Mouse (Mus musculus) kidney, adult 18-20 months (tissue): ENCODE measurements around the gene Myl6b.

Source experiments
- DNase-seq: peaks from one replicate; pipeline ENCODE4 v3.0.0; 2021

The Myl6b gene

DNA sequence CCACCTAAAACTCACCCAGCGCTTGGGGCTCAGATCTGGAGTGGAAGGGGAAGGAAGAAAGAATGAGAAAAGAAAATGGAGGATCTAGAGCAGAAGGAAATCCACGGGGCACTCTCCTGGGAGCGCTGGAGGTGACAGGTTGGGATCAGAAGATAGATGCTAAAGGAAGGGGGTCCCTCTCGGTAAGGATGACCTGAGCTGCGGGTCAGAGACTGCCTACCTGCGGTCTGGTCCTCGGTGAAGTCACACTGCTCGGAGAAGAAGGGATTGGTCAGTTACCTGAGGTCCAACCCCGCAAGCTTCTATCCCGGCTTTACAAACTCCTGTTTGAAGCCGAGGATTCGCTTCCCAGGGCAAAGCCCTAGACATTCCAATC is 5.2 kb downstream of the Myl6b start:
- no peak for DNase-seq

GRCm38 (mm10) chr10:128492633-128493311 is 5.7 kb downstream of the Myl6b start:
- peak; percentile 68 for DNase-seq

DNA sequence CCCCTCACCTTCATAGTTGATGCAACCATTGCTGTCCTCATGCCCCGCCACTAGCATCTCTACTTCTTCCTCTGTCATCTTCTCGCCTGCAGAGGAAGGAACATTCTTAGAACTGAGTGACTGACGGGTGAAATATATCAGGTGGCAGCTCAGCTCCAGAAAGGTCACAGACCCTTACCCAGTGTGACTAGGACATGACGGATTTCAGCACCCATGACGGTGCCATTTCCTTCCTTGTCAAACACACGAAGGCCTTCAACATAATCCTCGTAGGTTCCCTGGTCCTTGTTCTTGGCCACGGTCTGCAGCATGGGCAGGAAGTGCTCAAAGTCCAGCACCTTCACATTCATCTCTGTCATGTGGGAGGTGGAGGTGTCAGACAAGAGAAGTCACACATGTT is 6.4 kb downstream of the Myl6b start:
- DNase-seq: peak; percentile 30

DNA sequence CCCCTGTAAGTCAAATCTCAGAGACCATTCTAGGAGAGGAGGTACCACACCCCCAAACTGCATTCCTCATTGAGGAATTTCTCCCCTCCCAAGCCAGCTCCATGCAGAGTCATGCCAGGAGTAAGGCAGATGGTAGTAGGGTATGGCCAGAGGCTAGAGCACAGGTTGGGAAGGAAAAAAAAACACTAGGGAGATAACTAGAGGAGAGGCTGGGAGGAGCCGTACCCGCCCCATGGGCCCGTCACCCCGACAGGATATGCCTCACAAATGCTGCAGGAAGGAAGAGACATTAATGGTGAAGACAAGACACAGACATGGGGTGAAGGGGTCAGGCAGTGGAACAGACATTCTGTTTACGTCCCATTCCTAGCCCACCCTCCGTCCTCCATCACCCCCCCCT is 7.0 kb downstream of the Myl6b start:
- peak; percentile 43 for DNase-seq

- no peak for DNase-seq
These were observed 7.6 kb downstream of the Myl6b start for GRCm38 (mm10) chr10:128490912-128491311.

- DNase-seq: no peak
These were observed 8.3 kb downstream of the Myl6b start for GRCm38 (mm10) chr10:128490232-128490631.

GRCm38 (mm10) chr10:128489785-128490184 is 8.7 kb downstream of the Myl6b start:
- no peak for DNase-seq

DNA sequence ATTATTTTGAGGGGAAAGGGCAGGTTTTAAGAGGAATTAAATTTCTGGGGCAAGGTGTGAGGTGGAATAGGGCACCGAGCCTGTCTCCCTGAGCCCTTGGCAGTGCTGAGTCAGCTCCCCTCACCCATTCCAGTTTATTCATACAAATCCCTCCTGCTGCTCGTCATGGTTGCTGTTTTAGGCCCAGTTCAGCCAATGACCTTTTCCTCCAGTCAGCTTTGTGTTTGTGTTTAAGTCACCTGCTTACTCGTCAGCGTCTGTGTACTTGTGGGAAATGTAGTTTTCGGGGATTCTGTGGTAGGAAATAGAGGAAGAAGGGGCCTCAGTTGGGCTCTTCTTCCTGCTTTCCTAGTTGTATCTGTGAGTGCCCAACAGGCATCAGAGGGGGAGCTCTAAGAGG is 9.1 kb downstream of the Myl6b start:
- no peak for DNase-seq

DNA sequence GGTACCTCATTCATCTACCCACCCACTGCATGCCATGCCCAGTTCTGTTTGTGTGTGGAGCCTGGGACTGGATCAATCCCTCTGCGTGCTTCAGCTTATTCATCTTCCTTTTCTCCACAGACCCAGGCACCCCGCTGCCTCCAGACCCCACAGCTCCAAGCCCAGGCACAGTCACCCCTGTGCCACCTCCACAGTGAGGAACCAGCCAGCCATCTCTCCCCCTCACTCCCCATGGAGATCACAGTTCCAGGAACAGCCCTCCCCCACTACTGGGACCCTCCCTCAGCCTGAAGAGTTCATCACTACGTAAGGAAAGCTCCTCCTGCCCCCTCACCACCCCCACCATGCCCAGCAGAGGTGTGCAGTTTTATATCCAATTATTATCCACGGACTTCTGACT is 9.7 kb downstream of the Myl6b start:
- DNase-seq: no peak

GRCm38 (mm10) chr10:128487861-128488712 is 10.4 kb downstream of the Myl6b start:
- DNase-seq: no peak

GRCm38 (mm10) chr10:128486370-128486769 is 12.1 kb downstream of the Myl6b start:
- DNase-seq: no peak

DNA sequence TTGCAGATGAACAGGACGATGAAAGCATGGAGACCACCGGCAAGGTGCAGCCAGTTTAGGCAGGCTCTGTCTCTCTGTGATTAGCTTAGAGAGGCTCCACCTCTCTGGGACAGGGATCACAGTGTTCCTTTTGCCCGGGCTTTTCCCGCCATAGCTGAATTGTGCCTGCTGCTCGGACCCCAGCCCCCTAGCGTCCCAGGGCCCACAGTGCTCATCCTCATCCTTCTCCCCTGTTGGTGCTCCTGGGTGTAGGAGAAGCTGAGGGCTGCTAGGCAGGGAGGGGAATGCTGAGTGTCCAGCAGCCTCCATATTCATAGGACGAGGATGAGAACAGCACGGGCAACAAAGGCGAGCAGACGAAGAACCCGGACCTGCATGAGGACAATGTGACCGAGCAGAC is 24.1 kb downstream of the Myl6b start:
- no peak for DNase-seq

GRCm38 (mm10) chr10:128460270-128460630 is 38.2 kb downstream of the Myl6b start:
- peak; percentile 11 for DNase-seq

DNA sequence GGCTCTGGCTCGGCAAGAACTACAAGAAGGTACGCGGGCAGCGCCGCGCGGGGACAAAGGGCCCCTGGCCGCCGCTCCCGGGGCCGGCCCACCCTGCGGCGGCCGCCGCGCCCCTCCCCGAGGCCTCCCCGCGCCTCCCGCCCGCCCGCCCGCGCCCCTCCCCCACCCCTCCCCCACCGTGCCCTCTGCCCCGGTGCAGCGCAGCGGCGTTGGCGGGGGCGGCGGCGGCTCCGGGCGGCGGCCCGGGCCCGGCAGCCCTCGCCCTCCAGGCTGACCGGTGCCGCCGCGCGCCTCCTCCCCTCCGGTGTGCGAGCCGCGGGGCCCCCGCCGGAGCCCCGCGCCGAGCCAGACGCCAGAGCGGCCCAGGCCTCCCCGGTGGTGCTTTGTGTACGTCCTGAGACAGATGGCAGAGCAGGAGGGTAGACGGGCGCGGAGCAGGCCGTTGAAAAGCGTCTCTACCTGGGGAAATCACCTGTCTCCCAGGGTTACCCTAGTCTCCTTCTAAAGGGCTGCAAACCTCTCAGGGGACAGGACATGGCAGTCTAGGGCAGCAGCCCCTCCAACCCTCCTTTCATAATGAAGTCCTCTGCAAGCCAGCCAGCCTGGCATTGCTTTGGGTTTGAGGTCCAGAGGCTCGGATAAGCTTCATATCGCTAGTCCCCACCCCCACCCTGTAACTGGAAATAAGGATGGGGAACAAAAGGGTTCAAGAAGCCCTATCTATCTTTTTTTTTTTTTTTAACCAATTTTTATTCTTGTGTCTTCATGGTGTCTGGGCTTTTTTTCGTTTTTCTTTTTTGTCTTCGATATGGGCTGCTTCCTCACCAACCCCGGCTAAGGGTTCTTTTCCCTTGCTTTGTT is 38.8 kb downstream of the Myl6b start:
- peak; percentile 51 for DNase-seq

DNA sequence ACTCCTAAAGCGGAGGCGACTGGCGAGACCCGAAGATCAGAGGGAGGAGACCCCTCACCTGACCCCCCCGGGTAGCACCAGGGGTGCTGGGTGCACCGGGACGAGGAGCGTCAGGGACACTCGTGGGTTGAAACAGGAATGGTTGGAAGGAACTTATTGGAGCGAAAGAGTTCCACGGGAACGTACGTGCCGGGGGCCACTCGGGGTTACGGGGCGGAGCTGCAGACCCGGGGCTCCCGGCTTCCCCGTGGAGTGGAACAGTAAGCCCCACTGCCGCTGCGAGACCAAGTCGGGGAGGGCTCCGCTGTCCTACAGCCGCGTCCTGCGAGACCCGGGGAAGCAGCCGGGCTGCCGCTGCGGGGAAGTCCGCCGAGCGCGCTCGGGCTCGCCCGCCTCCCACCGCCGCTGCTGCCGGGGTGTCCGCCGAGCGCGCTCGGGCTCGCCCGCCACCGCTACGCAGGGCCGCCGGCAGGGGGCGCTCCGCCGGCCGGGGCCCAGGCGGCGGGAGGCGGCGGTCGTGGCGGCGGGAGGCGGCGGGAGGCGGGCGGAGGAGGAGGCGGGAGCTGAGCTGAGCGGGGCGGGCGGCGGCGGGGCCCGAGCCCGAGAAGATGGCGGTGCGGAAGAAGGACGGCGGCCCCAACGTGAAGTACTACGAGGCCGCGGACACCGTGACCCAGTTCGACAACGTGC is 39.6 kb downstream of the Myl6b start, which contains the start of gene Smarcc2:
Gene Smarcc2, plus strand, starts transcription at position 530 of the 690 bp plus-strand sequence.
- DNase-seq: peak; percentile 86

DNA sequence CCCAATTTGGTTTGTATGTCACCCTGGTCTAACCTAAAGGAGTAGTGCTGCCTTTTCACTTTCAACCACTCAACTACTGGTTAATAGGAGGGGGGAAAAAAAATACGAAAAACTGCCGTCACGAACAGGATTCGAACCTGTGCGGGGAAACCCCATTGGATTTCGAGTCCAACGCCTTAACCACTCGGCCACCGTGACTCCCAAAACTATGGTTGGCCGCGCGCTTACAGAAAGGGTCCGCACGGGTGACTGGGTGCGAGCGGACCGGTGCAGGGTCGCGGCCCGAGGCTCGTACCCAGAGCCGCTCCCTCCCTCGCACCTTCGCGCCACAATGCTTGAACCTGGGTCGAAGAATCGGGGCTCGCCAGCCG is 40.2 kb downstream of the Myl6b start:
- peak; percentile 92 for DNase-seq

- peak; percentile 11 for DNase-seq
These were observed 40.8 kb downstream of the Myl6b start for GRCm38 (mm10) chr10:128457676-128458075.

- DNase-seq: peak; percentile 62
These were observed 43.2 kb downstream of the Myl6b start for GRCm38 (mm10) chr10:128455280-128455679.

- DNase-seq: no peak
These were observed 44.0 kb downstream of the Myl6b start for GRCm38 (mm10) chr10:128454471-128454870.

- DNase-seq: no peak
These were observed 47.5 kb downstream of the Myl6b start for GRCm38 (mm10) chr10:128451014-128451413.

DNA sequence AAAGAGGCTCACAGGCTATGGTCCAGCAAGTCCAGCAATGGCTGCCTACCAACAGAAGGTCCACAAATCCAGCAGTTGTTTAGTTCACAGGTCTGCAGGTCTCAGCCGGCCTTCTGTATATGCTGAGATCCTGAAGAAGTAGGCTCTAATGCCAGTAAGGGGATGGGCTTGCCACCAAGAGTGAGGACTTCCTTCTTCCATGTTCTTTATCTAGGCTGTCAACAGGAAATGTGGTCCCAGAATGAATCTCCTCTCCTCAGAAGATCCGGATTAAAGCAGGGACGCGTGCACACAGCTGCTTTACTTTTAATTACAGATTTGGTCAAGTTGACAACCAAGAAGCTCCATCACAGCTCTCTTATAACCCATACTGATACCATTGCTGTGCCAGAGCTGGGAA is 53.1 kb downstream of the Myl6b start:
- peak; percentile 13 for DNase-seq

DNA sequence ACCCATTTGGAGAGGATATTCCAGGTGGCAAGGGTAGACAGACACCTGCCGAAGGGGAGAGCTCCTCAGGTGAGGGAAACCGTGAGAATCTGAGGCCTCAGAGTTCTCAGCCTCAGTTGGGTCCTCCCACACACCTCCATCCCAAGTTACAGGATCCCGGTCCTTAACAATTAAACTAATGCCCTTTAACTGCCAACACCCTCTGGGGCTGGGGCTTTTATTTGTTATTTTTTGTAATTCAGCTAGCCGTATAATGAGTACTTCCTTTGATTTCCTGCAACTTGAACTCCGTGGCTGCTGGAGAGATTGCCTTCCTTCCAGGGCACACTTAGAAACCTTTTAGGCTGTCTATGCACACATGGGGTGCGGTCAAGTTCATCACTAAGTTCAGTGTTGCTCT is 54.1 kb downstream of the Myl6b start:
- DNase-seq: no peak
